Mouse (Mus musculus) cerebellum, adult 2 months (tissue): ENCODE measurements around the gene Ednra.

Experiments used
- CTCF ChIP-seq: fragments of 200-500 bp; IDR thresholded peaks from 2 replicates; pipeline ENCODE4 v1.5.1; 2011; ENCODE audit warnings: low read depth, mild to moderate bottlenecking, control low read depth, low read length, moderate library complexity, borderline replicate concordance; ENCODE audit not compliant: insufficient read depth
- POLR2A ChIP-seq: fragments of 200-500 bp; IDR thresholded peaks from 2 replicates; pipeline ENCODE4 v1.6.1; 2011; ENCODE audit warnings: low read length, control low read depth, borderline replicate concordance; ENCODE audit not compliant: insufficient read depth

DNA sequence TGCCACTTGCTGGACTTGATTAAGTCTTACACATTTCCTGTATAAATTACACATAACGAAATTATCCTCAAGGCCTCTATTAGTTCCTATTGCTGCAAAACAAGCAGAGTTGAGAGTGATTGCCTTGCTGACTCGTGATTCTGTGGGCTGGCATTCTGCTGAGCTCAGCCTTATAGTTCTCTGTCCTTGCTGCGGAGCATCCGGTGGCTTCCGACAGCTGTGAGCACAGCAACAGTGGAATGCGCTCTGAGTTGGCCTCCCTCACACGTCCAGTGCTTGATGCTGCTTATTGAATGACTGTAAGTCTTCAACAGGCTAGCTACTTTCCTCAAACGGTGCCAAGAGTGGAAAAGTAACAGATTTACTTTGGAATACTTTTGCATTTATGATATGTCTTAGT is 40.0 kb upstream of the Ednra start:
- TF ChIP-seq CTCF (no peak), POLR2A (no peak)
